Mouse (Mus musculus) midbrain, embryonic 12.5 days (tissue): ENCODE measurements at regions not wholly inside any gene's neighbourhood (a gene's known extent, or its start where the extent isn't known, plus 50 kb on each side); places are given as distances from the start of the nearest gene placed in this dataset.
A peak's percentile ranks its signal among the peaks of the same experiment; 100 is the strongest.

ENCODE experiments used
- ATAC-seq: fragments of 200-750 bp; cut with Nextera tagmentation; 2 replicates; pipeline ENCODE4 v1.8.0; 2017; ENCODE audit warnings: low read depth, moderate TSS enrichment, moderate library complexity; ENCODE audit not compliant: low FRiP score
- H3K27ac ChIP-seq: fragments of 300-500 bp; sonication (generic); replicated peaks from 2 replicates; pipeline ENCODE4 v1.5.1; 2016; ENCODE audit warnings: mild to moderate bottlenecking
- H3K27me3 ChIP-seq: fragments of 300-500 bp; sonication (generic); 2 replicates; pipeline ENCODE4 v1.6.1; 2016; ENCODE audit warnings: mild to moderate bottlenecking
- H3K36me3 ChIP-seq: fragments of 300-500 bp; sonication (generic); 2 replicates; pipeline ENCODE4 v1.6.1; 2016
- H3K4me1 ChIP-seq: fragments of 300-500 bp; sonication (generic); 2 replicates; pipeline ENCODE4 v1.6.1; 2016
- H3K4me2 ChIP-seq: fragments of 300-500 bp; sonication (generic); replicated peaks from 2 replicates; pipeline ENCODE4 v1.6.1; 2016; ENCODE audit warnings: mild to moderate bottlenecking, moderate library complexity
- H3K4me3 ChIP-seq: fragments of 300-500 bp; sonication (generic); 2 replicates; pipeline ENCODE4 v1.5.1; 2016; ENCODE audit warnings: mild to moderate bottlenecking
- H3K9ac ChIP-seq: fragments of 300-500 bp; sonication (generic); replicated peaks from 2 replicates; pipeline ENCODE4 v1.6.1; 2016; ENCODE audit warnings: mild to moderate bottlenecking, moderate library complexity
- H3K9me3 ChIP-seq: fragments of 300-500 bp; sonication (generic); 2 replicates; pipeline ENCODE4 v1.6.1; 2016; ENCODE audit warnings: mild to moderate bottlenecking
- whole genome bisulfite sequencing: fragments of 180-500 bp; shearing (Covaris S2); methylation state at CpG from one replicate; pipeline ENCODE4 v1.1.7; 2016; 5-methylcytosine and 5-hydroxymethylcytosine counted together

GRCm38 (mm10) chr4:81937384-81937783 is 494.8 kb upstream of the Mpdz start:
- Histone ChIP-seq H3K9ac (no peak overlapping the region), H3K4me3 (no peak overlapping the region), H3K36me3 (no peaks in the 10 kb centered on the region), H3K27ac (no peak overlapping the region), H3K27me3 (no peaks in the 10 kb centered on the region), H3K4me2 (no peak overlapping the region), H3K4me1 (no peaks in the 10 kb centered on the region), H3K9me3 (no peaks in the 10 kb centered on the region)
- ATAC-seq: no peak
- 80% methylated on average over 5 of the region's 5 CpGs for whole genome bisulfite sequencing

DNA sequence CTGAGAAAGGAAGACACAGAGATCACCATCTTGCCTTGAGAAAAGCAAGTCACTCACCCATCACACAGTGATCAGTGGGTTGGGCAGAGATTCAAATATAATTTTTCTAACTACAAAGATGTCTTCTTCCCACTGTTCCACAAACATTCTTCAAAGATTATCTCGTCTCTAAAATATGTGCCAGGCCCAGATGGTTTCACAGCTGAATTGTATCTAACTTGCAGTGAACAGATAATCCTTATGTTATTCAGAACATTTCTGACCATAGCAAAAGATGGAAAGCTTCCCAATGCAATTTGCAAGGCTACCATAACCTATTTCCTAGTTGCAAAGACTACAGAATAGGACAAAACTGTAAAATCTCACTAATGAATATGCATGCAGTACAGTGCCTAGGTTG is 488.3 kb upstream of the Mpdz start:
- Histone ChIP-seq H3K36me3 (no peaks in the 10 kb centered on the region), H3K4me1 (peaks cover 9% of the 10 kb centered on the region), H3K27ac (no peak overlapping the region), H3K27me3 (no peaks in the 10 kb centered on the region), H3K4me3 (no peak overlapping the region), H3K9me3 (no peaks in the 10 kb centered on the region), H3K4me2 (no peak overlapping the region), H3K9ac (no peak overlapping the region)
- 71% methylated on average over 1 of the region's 1 CpGs for WGBS
- ATAC-seq: no peak

GRCm38 (mm10) chr4:81928581-81929244 is 486.1 kb upstream of the Mpdz start:
- peaks cover 12% of the 10 kb centered on the region for H3K4me1 ChIP-seq
- peak; percentile 82 for ATAC-seq
- no peak overlapping the region for H3K4me2 ChIP-seq
- H3K9ac ChIP-seq: no peak overlapping the region
- no peaks in the 10 kb centered on the region for H3K9me3 ChIP-seq
- H3K27ac ChIP-seq: no peak overlapping the region
- 22% methylated on average over 9 of the region's 9 CpGs for WGBS
- no peaks in the 10 kb centered on the region for H3K27me3 ChIP-seq
- H3K36me3 ChIP-seq: no peaks in the 10 kb centered on the region
- no peak overlapping the region for H3K4me3 ChIP-seq

DNA sequence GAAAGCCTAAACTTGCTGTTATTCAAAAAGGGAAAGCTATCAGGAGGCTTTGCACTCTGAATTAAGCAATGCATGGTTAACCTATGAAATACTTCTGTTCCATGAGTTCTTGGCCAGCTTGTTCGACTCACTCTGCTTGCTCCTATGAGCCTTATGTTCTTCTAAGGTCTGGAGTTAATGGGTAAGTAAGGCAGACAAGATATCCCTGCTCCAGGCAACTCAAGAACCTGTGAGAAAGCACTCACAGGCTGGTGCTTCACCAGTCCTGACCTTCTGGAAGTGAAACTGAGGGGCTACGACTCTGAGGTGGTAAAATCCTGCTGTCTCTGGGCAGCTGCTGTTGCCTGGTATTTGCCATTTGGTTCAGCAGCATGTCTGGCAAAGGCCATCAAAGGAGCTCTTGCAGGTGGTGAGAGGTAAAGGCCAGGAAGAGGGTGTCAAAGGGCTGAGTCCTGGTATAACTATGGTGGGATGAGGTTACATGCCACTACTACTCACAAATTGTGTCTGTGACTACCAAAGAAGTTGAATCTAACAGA is 484.6 kb upstream of the Mpdz start:
- WGBS: 73% methylated on average over 2 of the region's 2 CpGs
- H3K9me3 ChIP-seq: no peaks in the 10 kb centered on the region
- peaks cover 12% of the 10 kb centered on the region for H3K4me1 ChIP-seq
- no peaks in the 10 kb centered on the region for H3K27me3 ChIP-seq
- no peak overlapping the region for H3K4me3 ChIP-seq
- no peak overlapping the region for H3K27ac ChIP-seq
- ATAC-seq: no peak
- no peaks in the 10 kb centered on the region for H3K36me3 ChIP-seq
- no peak overlapping the region for H3K9ac ChIP-seq
- no peak overlapping the region for H3K4me2 ChIP-seq

DNA sequence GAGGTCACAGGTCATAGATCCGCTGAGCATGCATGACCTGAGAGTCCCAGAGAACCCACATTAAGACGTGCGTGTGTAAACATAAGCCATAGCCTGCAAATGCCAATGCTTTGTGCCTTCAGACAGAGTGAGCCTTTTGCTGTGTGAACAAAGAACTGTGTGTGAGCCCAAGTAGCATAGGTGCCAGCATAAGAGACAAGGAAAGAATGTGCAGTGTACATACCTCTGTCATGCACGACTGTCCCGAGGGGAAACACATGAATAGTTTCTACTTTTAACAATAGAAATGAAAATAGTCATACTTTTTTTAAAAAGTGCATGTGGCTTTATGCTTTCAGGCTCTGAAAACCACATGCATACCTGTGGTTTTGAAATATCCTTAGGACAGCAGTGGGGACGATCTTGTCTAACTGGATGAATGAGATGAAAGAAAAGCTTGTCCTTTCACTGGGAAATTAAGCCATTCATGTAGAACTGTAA is 484.1 kb upstream of the Mpdz start:
- Histone ChIP-seq H3K27me3 (no peaks in the 10 kb centered on the region), H3K27ac (no peak overlapping the region), H3K36me3 (no peaks in the 10 kb centered on the region), H3K4me2 (no peak overlapping the region), H3K9ac (no peak overlapping the region), H3K9me3 (no peaks in the 10 kb centered on the region), H3K4me3 (no peak overlapping the region), H3K4me1 (peaks cover 12% of the 10 kb centered on the region)
- ATAC-seq: 0 out of 2 replicates have a peak, but pooled peaks have one; percentile 38
- WGBS: 59% methylated on average over 6 of the region's 6 CpGs

- Histone ChIP-seq H3K27me3 (no peaks in the 10 kb centered on the region), H3K36me3 (no peaks in the 10 kb centered on the region), H3K9ac (no peak overlapping the region), H3K4me3 (no peak overlapping the region), H3K4me2 (no peak overlapping the region), H3K9me3 (no peaks in the 10 kb centered on the region), H3K4me1 (peaks cover 12% of the 10 kb centered on the region), H3K27ac (no peak overlapping the region)
- ATAC-seq: no peak
- WGBS: 88% methylated on average over 2 of the region's 2 CpGs
Observed at GRCm38 (mm10) chr4:81925611-81926010, 483.0 kb upstream of the Mpdz start.

GRCm38 (mm10) chr4:81924120-81924519 is 481.5 kb upstream of the Mpdz start:
- Histone ChIP-seq H3K4me2 (no peak overlapping the region), H3K27me3 (no peaks in the 10 kb centered on the region), H3K9ac (no peak overlapping the region), H3K4me1 (peaks cover 12% of the 10 kb centered on the region), H3K4me3 (no peak overlapping the region), H3K9me3 (no peaks in the 10 kb centered on the region), H3K27ac (no peak overlapping the region), H3K36me3 (no peaks in the 10 kb centered on the region)
- 87% methylated on average over 1 of the region's 1 CpGs for WGBS
- ATAC-seq: no peak

DNA sequence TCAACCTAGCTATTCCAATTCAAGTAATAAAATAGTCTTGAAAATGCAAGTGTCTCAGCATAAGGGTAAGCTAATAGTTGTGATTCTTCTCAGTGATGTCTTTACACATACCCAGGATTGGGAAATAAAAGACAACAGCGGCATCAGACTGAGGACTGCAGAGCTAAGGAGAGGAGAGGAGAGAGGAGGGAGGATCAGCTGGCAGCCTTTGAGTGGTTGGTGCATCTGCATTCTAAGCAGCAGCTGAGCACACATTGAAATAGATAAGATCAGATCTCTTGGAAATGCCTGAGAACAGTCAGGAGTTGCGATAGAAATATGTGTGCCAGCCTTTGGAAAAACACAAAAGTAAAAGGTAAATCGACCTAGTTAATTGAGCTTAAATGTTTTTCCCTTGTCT is 480.3 kb upstream of the Mpdz start:
- Histone ChIP-seq H3K4me3 (no peak overlapping the region), H3K36me3 (no peaks in the 10 kb centered on the region), H3K4me1 (peaks cover 4% of the 10 kb centered on the region; the same call in 1 of the 2 replicates), H3K9me3 (no peaks in the 10 kb centered on the region), H3K27ac (no peak overlapping the region), H3K27me3 (no peaks in the 10 kb centered on the region), H3K4me2 (no peak overlapping the region), H3K9ac (no peak overlapping the region)
- no peak for ATAC-seq
- WGBS: 60% methylated on average over 3 of the region's 3 CpGs

- Histone ChIP-seq H3K27ac (no peak overlapping the region), H3K9me3 (no peaks in the 10 kb centered on the region), H3K36me3 (no peaks in the 10 kb centered on the region), H3K4me1 (no peaks in the 10 kb centered on the region), H3K4me2 (no peak overlapping the region), H3K9ac (no peak overlapping the region), H3K4me3 (no peak overlapping the region), H3K27me3 (no peaks in the 10 kb centered on the region)
- ATAC-seq: no peak
- WGBS: 89% methylated on average over 2 of the region's 2 CpGs
Observed at GRCm38 (mm10) chr4:81914971-81915370, 472.4 kb upstream of the Mpdz start.

- Histone ChIP-seq H3K9me3 (no peaks in the 10 kb centered on the region), H3K27ac (no peak overlapping the region), H3K27me3 (no peaks in the 10 kb centered on the region), H3K4me1 (no peaks in the 10 kb centered on the region), H3K4me2 (no peak overlapping the region), H3K9ac (no peak overlapping the region), H3K36me3 (no peaks in the 10 kb centered on the region), H3K4me3 (no peak overlapping the region)
- WGBS: 72% methylated on average over 10 of the region's 10 CpGs
- no peak for ATAC-seq
Observed at GRCm38 (mm10) chr4:81913296-81913695, 470.7 kb upstream of the Mpdz start.

DNA sequence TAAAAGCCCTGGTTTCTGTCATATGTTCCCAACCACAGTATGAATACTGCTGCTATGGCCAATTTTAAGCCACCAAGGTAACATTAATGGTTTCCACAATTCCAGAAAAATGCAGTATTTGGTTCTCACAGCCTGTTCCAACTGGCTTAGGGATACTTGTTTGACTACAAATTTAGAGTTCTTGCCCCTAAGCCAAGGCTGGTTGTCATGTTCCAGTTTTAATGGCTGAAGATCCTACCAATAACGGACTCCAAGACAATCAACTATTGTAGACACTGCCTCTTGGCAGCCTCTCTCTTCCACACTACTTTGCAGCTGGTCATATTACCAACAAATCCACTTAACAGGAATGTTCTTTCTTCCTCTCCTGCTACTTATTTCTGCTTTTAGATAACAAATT is 470.0 kb upstream of the Mpdz start:
- 85% methylated on average over 1 of the region's 1 CpGs for WGBS
- Histone ChIP-seq H3K27me3 (no peaks in the 10 kb centered on the region), H3K9ac (no peak overlapping the region), H3K9me3 (no peaks in the 10 kb centered on the region), H3K36me3 (no peaks in the 10 kb centered on the region), H3K4me2 (no peak overlapping the region), H3K27ac (no peak overlapping the region), H3K4me1 (no peaks in the 10 kb centered on the region), H3K4me3 (no peak overlapping the region)
- ATAC-seq: no peak

- 86% methylated on average over 5 of the region's 5 CpGs for WGBS
- Histone ChIP-seq H3K9ac (no peak overlapping the region), H3K4me1 (no peaks in the 10 kb centered on the region), H3K27me3 (no peaks in the 10 kb centered on the region), H3K4me3 (no peak overlapping the region), H3K9me3 (no peaks in the 10 kb centered on the region), H3K4me2 (no peak overlapping the region), H3K27ac (no peak overlapping the region), H3K36me3 (no peaks in the 10 kb centered on the region)
- ATAC-seq: no peak
Observed at GRCm38 (mm10) chr4:81899961-81900540, 457.4 kb upstream of the Mpdz start.
